Mouse (Mus musculus) testis, postnatal 14 days (tissue): ENCODE data around the gene Shmt1.

ENCODE experiments used
- DNase-seq: peaks from one replicate; pipeline ENCODE4 v3.0.0; 2021; ENCODE audit warnings: low spot score

Gene Shmt1

GRCm38 (mm10) chr11:60796342-60796741, 15.2 kb downstream of the Shmt1 start:
- no peak for DNase-seq

- no peak for DNase-seq
Measured at GRCm38 (mm10) chr11:60790472-60790871, 21.0 kb downstream of the Shmt1 start.

DNA sequence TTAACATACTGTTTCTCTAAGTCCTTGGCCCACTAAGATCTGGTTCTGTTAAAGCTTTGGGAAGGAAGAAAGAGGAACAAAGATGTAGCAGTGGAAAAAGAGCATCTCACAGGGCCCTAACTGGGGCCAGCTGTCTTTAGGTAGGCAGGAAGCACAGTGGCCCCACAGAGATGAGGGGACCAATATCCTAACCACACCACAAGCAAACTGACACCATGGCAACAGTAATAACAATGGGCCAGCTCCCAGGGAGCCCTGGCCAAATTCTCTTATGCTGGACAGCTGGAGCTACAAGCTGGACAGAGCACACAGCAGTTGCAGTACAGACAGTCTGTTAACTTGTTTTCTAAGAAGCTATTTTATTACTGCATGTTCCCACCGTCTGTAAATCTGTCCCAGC, 23.9 kb downstream of the Shmt1 start:
- DNase-seq, result no peak

- no peak for DNase-seq
Measured at GRCm38 (mm10) chr11:60784179-60784922, 27.2 kb downstream of the Shmt1 start.

- no peak for DNase-seq
Measured at GRCm38 (mm10) chr11:60779673-60780189, 31.8 kb downstream of the Shmt1 start.

DNA sequence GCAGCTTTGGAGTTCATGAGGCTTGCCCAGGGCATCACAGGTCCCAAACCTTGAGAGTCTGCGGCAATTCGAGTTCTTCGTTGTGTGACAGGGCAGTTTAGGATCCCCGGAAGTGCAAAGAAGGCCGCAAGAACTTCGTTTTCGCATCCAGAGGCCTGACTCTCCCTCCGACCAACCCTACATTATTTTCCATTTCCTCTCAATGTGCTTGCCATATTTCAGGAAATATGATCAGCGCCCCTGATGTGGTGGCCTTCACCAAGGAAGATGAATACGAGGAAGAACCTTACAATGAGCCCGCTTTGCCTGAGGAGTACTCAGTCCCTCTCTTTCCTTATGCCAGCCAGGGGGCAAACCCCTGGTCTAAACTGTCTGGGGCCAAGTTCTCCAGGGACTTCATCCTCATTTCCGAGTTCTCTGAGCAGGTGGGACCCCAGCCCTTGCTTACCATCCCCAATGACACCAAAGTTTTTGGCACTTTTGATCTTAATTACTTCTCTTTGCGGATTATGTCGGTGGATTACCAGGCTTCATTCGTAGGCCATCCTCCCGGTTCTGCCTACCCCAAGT, 33.6 kb downstream of the Shmt1 start:
- DNase-seq, result no peak

DNA sequence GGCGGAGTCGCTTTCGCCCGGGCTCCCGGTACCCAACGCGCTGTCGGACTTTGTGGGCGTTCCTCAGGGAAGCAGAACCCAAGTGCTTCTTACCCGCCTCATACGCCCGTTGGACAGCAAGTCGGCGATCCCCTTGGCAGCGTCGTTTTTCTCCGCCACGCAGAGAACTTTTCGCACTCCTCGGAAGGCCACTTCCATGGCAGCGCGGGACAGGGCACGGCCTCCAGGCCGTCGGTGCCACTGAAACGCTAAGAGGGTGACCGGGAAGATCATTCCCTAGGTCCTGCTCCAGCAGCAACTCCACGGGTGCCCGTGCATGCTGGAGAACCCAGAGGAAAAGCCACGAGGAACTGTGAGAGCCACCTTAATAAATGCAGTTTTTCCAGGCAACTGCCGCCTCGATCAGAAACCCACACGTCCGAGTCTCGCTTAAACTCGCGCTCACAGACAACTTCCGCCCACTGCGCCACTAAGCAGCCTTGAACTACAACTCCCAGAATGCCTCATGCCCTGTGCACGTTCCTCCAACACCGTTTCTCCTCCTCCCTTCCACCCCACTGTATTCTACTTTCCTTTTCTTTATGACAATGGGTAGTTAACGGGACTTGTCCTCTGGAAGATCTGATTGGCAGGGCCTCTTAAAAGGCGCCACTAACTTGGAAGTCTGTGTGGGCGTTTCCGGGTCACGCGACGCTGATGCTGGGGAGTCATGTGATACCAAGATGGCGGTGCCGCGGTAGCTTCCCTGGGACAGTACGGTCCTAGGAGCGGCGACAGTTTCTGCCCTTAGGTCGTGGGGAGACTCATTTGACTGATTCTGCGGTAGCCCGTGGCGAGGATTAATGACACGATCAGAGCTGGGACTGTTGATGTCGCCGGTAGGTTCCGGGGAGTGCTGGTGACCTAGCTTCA, 34.4 kb downstream of the Shmt1 start, which contains the start of the genes Top3a and Smcr8:
Top3a (minus strand) TSS at position 537 of the 912 bp plus-strand sequence.
Smcr8 (plus strand) TSS at position 696 of the 912 bp plus-strand sequence.
- peak; percentile 89 for DNase-seq

GRCm38 (mm10) chr11:60776107-60776828, 35.2 kb downstream of the Shmt1 start:
- no peak for DNase-seq

DNA sequence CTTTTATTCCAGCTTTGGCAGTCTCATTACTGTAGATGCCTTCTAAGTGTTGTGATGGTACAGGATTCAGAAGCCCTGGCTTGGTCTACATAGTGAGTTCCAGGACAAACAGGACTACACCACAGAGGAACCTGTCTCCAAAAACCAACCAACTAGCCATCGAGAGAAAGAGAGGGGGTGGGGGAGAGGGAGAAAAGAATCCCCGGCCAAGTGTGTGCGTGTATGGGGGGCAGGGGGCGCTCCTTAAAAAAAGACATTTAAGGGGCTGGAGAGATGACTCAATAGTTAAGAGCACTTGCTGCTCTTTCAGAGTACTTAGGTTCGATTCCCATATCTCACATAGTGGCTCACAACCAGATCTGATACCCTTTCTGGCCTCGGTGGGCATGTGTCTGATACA, 35.9 kb downstream of the Shmt1 start:
- no peak for DNase-seq

DNA sequence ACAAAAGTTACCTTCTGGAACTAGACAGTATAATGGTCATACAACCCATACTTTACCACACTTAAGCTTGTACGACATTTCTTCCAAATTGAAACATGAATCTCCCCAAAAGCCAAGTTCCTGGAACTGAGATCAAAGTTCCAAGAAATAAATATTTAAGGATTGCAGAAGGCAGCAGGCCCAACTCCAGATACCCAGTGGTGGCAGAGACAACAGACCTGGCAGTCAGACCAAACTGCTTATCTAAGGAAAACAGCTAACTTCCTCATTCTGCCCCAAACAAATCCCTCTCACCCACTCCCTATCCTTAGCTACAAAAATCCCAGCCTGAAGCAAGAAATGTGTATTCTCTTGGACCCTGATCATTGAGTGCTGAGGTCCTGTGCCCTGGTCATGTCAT, 36.7 kb downstream of the Shmt1 start:
- DNase-seq, result no peak

- no peak for DNase-seq
Measured at GRCm38 (mm10) chr11:60774158-60774689, 37.3 kb downstream of the Shmt1 start.

- DNase-seq, result no peak
Measured at GRCm38 (mm10) chr11:60772161-60772560, 39.4 kb downstream of the Shmt1 start.

GRCm38 (mm10) chr11:60770776-60771175, 40.7 kb downstream of the Shmt1 start:
- DNase-seq, result no peak

DNA sequence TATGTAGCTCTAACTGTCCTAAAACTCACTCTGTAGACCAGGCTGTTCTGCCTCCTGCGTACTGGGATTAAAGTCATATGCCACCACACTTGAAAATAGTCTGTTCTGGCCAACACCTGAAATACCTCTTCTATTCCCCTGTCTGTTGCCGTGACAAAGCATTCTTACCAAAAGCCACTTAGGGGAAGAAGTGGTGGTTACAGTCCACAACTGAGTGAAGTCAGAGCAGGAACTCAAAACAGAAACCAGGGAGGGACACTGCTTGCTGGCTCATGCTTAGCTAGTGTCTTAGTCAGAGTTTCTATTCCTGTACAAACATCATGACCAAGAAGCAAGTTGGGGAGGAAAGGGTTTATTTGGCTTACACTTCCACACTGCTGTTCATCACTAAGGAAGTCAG, 42.2 kb downstream of the Shmt1 start:
- DNase-seq, result no peak

- DNase-seq, result peak; percentile 52
Measured at GRCm38 (mm10) chr11:60766969-60767368, 44.5 kb downstream of the Shmt1 start.

- DNase-seq, result no peak
Measured at GRCm38 (mm10) chr11:60761681-60762080, 49.8 kb downstream of the Shmt1 start.

GRCm38 (mm10) chr11:60755570-60755969, 55.9 kb downstream of the Shmt1 start:
- DNase-seq, result no peak

DNA sequence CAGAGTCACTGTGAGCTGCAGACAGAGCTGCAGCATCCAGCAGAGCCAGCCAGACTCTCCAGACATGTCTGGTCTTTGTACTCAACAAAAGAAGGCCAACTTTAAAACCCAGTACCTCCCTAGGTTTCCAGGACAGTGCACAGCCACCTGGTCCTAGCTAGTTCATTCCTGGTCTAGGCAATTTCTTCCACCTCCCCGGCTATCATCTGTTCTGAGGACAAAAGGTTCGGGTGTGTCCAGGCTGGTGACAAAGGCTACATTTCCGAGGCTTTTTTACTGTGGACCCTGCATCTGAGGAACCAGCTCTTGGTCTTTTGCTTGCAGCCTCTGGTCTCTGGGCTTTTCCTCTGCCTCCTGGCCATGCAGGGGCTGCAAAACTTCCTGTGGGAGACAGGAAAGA, 71.2 kb downstream of the Shmt1 start:
- no peak for DNase-seq
